Mouse (Mus musculus) bone marrow macrophage, adult 2 months (primary cell): ENCODE data around the gene Stk16. TPM values are rescaled to one million over a fixed set of nuclear protein-coding genes. Genes with fewer than 3 reads are reported as not detected.

ENCODE experiments used
- H3K27ac ChIP-seq: 2 replicates; pipeline ENCODE4 v1.5.1; 2012; ENCODE audit warnings: low read depth, low read length; ENCODE audit not compliant: insufficient read depth
- H3K4me1 ChIP-seq: 2 replicates; pipeline ENCODE4 v1.6.1; 2012; ENCODE audit warnings: low read length; ENCODE audit not compliant: control insufficient read depth, insufficient read depth
- H3K4me3 ChIP-seq: 2 replicates; pipeline ENCODE4 v1.5.1; 2012; ENCODE audit warnings: mild to moderate bottlenecking, low read length, moderate library complexity; ENCODE audit not compliant: insufficient read depth
- CTCF ChIP-seq: IDR thresholded peaks from 2 replicates; pipeline ENCODE4 v1.5.1; 2012; ENCODE audit warnings: low read depth, mild to moderate bottlenecking, low read length, moderate library complexity
- POLR2A ChIP-seq: IDR thresholded peaks from 2 replicates; pipeline ENCODE4 v1.6.1; 2012; ENCODE audit warnings: mild to moderate bottlenecking, low read depth, low read length, borderline replicate concordance
- polyA plus RNA-seq: library from polyadenylated mRNA; stranded (reverse); fragments of >200 nt; gene quantifications from 2 replicates; pipeline ENCODE4 v1.2.4, GENCODE M21; 2012; ENCODE audit not compliant: missing spikeins, insufficient read depth, insufficient read length

The Stk16 gene
- polyA plus RNA-seq, 1 experiment: 41.9 TPM

DNA sequence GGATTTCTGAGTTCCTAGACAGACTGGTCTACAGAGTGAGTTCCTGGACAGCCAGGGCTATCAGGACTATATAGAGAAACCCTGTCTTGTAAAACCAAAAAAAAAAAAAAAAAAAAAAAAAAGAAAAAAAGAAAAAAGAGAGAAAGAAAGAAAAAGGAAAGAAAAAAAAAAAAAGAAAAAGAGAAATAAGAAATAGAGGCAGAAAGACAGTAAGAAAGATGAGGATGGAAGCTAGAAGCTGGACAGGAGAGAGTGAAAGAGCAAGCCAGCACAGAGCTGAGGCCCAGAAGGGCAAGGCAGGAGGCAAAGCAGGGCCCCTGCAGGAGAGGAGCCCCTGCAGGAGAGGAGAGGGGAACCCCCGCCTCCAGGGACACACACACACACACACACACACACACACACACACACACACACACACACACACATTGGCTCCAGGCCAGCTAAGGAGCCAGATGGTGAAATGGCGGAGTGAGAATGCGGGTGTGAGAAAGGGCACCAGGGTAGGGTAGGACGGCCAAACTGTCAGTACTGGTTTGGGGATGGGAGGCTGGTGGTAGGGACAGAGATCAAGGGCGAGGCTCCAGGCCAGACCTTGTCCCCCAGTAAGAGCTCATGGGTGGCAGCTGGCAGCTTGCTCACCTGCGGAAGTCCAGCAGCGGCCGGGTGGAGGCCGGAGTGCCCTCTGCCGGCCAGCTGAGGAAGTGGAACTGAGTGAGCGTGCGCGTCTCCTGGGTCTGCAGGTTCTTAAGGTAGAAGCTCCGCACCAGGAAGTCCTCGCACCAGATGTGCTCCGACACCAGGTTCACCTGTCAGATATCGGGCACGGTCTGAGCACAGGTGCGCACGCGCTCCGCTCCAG is 40.7 kb downstream of the Stk16 start:
- TF ChIP-seq CTCF (peak; percentile 94), POLR2A (no peak)
- H3K4me3 ChIP-seq: no peak overlapping the region
- peaks cover 15% of the 10 kb centered on the region for H3K4me1 ChIP-seq
- no peak overlapping the region for H3K27ac ChIP-seq

GRCm38 (mm10) chr1:75252308-75252707 is 41.7 kb downstream of the Stk16 start:
- Histone ChIP-seq H3K27ac (no peak overlapping the region), H3K4me3 (no peak overlapping the region), H3K4me1 (peaks cover 15% of the 10 kb centered on the region)
- TF ChIP-seq CTCF: no peak
- no peak for TF ChIP-seq POLR2A

DNA sequence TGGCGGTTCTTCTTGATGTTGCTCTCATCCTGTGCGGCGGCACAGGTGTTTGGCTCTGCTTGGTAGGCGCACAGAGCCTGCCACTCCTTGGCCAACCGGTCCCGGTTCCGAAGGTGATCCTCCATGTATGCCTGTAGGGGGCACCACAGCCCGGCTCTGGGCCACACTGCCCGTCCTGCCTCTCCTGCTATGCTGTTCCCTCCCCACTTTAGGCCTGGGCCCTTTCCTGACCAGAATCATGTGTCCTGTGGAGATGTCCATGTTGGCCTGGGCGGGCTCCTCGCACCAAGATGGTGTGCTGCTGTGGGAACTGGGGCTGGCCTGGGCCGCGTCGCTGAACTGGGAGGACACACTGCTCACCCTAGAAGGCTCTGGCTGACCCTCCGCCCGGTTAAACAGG is 42.4 kb downstream of the Stk16 start:
- Histone ChIP-seq H3K4me1 (peaks cover 13% of the 10 kb centered on the region), H3K4me3 (no peak overlapping the region), H3K27ac (no peak overlapping the region)
- no peak for TF ChIP-seq POLR2A
- no peak for TF ChIP-seq CTCF

DNA sequence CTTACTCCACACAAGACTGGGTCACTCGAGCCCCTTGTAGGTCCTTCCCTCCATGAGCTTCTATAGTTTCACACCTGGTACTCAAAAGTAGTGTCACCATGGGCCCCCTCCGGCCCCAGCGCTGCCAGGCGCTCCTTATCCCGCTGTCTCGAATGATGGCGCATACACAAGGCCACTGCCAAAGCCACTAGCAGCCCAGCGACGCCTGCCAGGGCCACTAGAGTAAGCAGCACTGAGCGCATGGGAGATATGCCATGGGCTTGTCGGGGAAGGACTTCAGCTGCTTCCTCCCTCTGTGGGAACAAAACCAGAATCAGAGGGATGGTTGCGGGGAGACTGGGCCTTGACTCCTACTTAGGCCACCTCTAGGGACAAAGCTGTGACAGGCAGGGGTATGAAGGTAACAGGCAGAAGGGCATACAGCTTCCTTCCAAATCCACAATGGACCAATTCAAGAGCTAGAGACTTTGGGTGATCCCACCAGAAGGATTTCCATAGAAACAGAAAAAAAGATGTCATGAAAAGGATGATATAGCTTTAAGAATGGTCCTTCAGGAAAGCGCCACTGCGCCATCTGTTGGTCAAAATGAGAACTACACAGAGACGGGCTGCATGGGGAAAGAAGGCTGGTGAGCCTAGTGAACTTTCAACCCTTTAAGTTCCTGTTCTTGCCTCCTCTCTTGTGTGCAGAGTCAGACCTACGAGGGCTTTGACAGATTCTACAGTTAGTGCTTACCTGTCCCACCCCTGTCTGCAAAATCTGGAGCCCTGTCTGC is 43.4 kb downstream of the Stk16 start:
- Histone ChIP-seq H3K4me3 (no peak overlapping the region), H3K27ac (no peak overlapping the region), H3K4me1 (peaks cover 5% of the 10 kb centered on the region)
- TF ChIP-seq POLR2A (no peak), CTCF (peak; percentile 51; the same call in 1 of the 2 replicates)

- Histone ChIP-seq H3K4me3 (no peak overlapping the region), H3K4me1 (peaks cover 3% of the 10 kb centered on the region), H3K27ac (no peak overlapping the region)
- TF ChIP-seq CTCF (0 out of 2 replicates have a peak, but pooled peaks have one; percentile 4), POLR2A (no peak)
These were observed 44.0 kb downstream of the Stk16 start for GRCm38 (mm10) chr1:75254625-75255013.

DNA sequence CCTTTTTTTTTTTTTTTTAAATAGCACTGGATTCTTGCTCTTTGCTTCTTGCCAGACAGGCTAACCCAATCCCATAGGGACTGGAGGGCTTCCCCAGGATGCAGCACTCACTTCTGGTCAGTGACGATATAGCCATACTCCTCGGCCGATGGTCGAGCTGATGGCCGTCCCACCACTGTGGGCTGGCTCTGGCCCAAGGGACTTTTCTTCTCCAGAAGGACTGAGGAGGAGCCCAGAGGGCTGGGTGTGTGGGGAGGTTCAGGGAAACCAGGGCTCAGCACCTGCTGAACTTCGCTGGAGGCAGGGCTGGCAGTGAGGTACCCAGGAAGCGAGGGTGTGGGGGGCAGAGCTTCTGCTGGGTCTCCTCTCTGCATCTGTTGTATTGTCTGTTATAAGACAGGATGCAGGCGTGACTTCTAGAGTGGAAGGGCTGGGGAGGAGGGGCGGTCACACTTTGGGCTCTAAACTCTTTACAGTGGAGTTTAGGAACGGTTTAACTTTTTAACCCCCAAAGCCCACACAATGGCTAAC is 44.9 kb downstream of the Stk16 start:
- TF ChIP-seq POLR2A: no peak
- TF ChIP-seq CTCF: no peak
- Histone ChIP-seq H3K27ac (no peak overlapping the region), H3K4me3 (no peak overlapping the region), H3K4me1 (peaks cover 3% of the 10 kb centered on the region)

DNA sequence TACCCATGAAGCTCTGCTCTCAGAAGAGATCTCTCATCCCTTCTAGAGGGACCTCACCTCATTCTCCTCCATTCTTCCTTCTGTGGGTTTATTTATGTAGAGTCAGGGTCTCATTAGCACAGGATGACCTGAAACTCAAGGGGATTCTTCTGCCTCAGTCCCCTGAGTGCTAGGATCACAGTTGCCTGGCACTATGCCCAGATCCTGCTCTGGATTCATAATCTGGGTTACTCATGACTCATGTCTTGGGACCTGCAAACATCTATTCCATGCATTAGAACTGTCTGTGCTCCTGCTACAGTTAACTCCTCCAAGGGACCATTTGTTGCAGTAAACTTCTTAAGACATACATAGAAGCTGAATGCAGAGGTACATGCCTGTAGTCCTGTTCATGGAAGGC is 50.6 kb downstream of the Stk16 start:
- no peak overlapping the region for H3K27ac ChIP-seq

DNA sequence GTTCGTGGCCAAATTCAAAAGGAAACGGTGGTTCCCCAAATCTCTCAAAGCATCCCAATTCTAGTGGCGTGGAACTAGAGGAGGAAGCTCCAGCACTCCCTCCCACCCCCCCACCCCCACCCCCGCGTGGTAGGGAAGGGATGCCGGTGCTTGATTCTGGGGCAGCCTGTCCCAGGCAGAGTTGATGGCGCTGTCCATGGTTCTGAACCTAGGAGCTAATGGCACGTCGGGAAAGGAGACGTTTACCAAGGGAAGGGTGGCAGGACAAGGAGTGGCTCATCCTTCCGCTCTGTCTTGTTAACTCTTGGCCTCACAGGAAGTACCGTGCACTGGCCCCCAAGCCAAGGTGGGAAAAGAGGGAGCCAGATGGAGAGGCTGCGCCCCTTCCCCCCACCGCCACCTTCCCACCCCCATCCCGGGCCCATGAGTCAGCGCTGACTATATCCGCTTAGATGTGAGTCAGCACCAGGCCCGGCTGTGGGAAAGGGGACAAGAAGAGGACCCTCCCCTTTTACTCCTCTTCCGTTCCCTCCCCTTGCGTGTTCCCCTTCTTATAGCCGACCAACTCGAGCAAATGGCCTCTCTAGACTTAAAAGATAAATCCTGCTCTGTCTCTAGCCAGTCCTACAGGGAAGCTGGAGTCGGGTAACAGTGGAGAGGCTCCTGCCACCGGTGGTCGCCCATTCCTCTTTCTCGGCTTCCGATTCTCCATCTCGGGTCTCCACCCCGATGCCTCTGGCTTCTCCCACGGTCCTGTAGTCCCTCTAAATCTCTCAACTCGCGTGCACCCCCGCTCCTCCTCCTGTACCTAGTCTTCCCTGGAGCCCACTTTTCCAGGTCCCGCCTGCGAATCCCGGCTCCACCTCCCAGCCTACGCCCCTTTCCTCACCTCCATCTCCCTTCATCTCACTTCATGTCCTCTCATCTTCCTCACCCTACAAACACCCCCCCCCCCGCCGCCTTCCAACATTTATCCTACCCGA is 52.6 kb downstream of the Stk16 start:
- Histone ChIP-seq H3K27ac (no peak overlapping the region), H3K4me3 (no peak overlapping the region; the same call in 1 of the 2 replicates), H3K4me1 (peaks cover 4% of the 10 kb centered on the region; the same call in 1 of the 2 replicates)
- no peak for TF ChIP-seq POLR2A
- TF ChIP-seq CTCF: no peak

More for the DNA sequence above, 50.6 kb downstream of the Stk16 start:
- Histone ChIP-seq H3K4me3 (no peak overlapping the region), H3K4me1 (peaks cover 4% of the 10 kb centered on the region; the same call in 1 of the 2 replicates)
- no peak for TF ChIP-seq CTCF
- no peak for TF ChIP-seq POLR2A
